Mouse (Mus musculus) hindbrain, embryonic 11.5 days (tissue): ENCODE measurements around the gene Sec22b. TPM values are rescaled to one million over a fixed set of nuclear protein-coding genes. Genes with fewer than 3 reads are reported as not detected.

ENCODE experiments used
- ATAC-seq: fragments of 200-750 bp; cut with Nextera tagmentation; 2 replicates; pipeline ENCODE4 v1.8.0; 2017; ENCODE audit warnings: mild to moderate bottlenecking, moderate TSS enrichment, moderate library complexity; ENCODE audit not compliant: low FRiP score
- DNase-seq: peaks from one replicate; pipeline ENCODE4 v3.0.0-alpha.2; 2015; ENCODE audit warnings: low spot score
- H3K27ac ChIP-seq: fragments of 300-500 bp; sonication (generic); 2 replicates; pipeline ENCODE4 v1.5.1; 2014; ENCODE audit warnings: mild to moderate bottlenecking, low read depth, low read length
- H3K27me3 ChIP-seq: fragments of 300-500 bp; sonication (generic); 2 replicates; pipeline ENCODE4 v1.6.1; 2014; ENCODE audit warnings: mild to moderate bottlenecking, low read length, moderate library complexity, mixed read lengths; ENCODE audit not compliant: control insufficient read depth, insufficient read depth
- H3K36me3 ChIP-seq: fragments of 300-500 bp; sonication (generic); 2 replicates; pipeline ENCODE4 v1.6.1; 2014; ENCODE audit warnings: mild to moderate bottlenecking, low read length, moderate library complexity, mixed read lengths; ENCODE audit not compliant: control insufficient read depth, insufficient read depth
- H3K4me1 ChIP-seq: fragments of 300-500 bp; sonication (generic); replicated peaks from 2 replicates; pipeline ENCODE4 v1.6.1; 2014; ENCODE audit warnings: low read length, mixed read lengths; ENCODE audit not compliant: control insufficient read depth, insufficient read depth
- H3K4me2 ChIP-seq: fragments of 300-500 bp; sonication (generic); replicated peaks from 2 replicates; pipeline ENCODE4 v1.6.1; 2014; ENCODE audit warnings: mild to moderate bottlenecking, low read depth, low read length
- H3K4me3 ChIP-seq: fragments of 300-500 bp; sonication (generic); 2 replicates; pipeline ENCODE4 v1.5.1; 2014; ENCODE audit warnings: low read depth, low read length
- H3K9ac ChIP-seq: fragments of 300-500 bp; sonication (generic); 2 replicates; pipeline ENCODE4 v1.6.1; 2014; ENCODE audit warnings: low read depth, low read length
- H3K9me3 ChIP-seq: fragments of 300-500 bp; sonication (generic); 2 replicates; pipeline ENCODE4 v1.6.1; 2016; ENCODE audit warnings: low read length; ENCODE audit not compliant: control insufficient read depth
- whole genome bisulfite sequencing: fragments of 180-500 bp; shearing (Covaris S2); extraction: QIAGEN DNeasy Blood & Tissue Kit; methylation state at CpG from one replicate; pipeline ENCODE4 v1.1.7; 2014; 5-methylcytosine and 5-hydroxymethylcytosine counted together
- polyA plus RNA-seq: library from polyadenylated mRNA; unstranded; fragments of >200 nt; fragmentation: Nextera tagmentation; extraction: Ambion mirVana; gene quantifications from 2 replicates; pipeline ENCODE4 v1.2.1, GENCODE M21; 2014

The Sec22b gene
- polyA plus RNA-seq, 1 experiment from 2014 or later = 135 TPM

GRCm38 (mm10) chr3:97941440-97942259 is 40.7 kb downstream of the Sec22b start:
- H3K9ac ChIP-seq = peak overlapping the region; percentile 21; the same call in 1 of the 2 replicates
- H3K9me3 ChIP-seq = no peaks in the 10 kb centered on the region
- H3K36me3 ChIP-seq = no peaks in the 10 kb centered on the region
- peaks cover 18% of the 10 kb centered on the region for H3K4me1 ChIP-seq
- DNase-seq (peak; percentile 38), ATAC-seq (no peak)
- no peaks in the 10 kb centered on the region for H3K27me3 ChIP-seq
- peak overlapping the region; percentile 27 for H3K4me2 ChIP-seq
- peak overlapping the region; percentile 77 for H3K27ac ChIP-seq
- H3K4me3 ChIP-seq = no peak overlapping the region
- 28% methylated on average over 11 of the region's 11 CpGs for WGBS

DNA sequence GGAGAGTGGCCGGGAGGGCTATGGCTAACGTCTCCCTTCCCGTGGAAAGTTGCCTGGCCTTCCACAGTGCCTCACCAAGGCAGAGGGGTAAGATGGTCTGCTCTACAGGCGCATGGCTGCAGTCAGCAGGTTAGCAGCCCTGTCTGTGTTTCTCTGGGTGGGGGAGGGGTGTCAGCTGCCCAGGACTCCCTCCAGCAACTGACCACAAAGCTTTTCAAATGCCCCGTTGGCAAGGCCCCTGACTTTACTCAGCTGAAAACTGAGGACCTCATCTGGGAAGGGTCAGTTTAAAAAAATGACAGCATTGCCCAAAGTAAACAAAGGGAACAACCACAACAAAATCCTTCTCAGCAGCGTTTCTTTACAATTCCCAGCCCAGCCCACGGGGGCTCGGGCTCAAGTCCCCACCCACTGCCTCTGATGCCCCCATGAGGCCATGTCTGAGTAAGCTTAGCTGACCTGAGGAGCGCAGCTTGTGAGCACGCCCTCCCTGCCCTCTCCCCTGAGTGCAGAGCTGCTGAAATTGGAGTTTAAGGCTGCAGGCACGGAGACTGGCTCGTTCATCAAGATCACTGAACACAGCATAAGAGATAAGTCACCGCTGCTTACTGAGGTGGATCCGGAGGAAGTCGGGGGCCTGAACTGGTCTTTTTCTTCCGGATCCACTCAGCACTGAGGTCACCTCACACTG is 41.4 kb downstream of the Sec22b start:
- DNase-seq (peak; percentile 63), ATAC-seq (peak; percentile 51; the same call in 1 of the 2 replicates)
- WGBS = 6% methylated on average over 16 of the region's 16 CpGs
- no peak overlapping the region for H3K4me3 ChIP-seq
- H3K36me3 ChIP-seq = no peaks in the 10 kb centered on the region
- H3K27ac ChIP-seq = peak overlapping the region; percentile 77
- peaks cover 15% of the 10 kb centered on the region for H3K4me1 ChIP-seq
- no peaks in the 10 kb centered on the region for H3K27me3 ChIP-seq
- H3K9ac ChIP-seq = peak overlapping the region; percentile 21; the same call in 1 of the 2 replicates
- no peaks in the 10 kb centered on the region for H3K9me3 ChIP-seq
- peak overlapping the region; percentile 27 for H3K4me2 ChIP-seq

DNA sequence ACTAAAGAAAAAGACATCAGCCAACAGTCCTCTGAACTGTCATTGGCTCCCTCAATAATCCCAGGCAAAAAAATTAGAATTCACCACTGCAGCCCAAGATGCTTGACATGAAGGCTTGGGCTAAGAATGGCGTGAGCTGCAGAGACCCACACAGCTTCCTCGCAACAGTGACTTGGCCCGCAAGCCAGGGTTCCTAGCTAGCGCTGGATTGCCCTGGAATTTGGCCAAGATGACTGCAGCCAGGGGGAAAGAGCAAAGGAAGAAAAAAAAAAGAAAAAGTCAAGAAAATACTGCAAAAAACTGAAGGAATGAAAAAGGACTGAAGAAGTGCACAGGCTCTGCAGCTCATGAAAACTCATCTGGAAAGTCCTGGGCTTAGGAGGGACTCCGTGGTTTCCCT is 43.5 kb downstream of the Sec22b start:
- no peak for ATAC-seq
- WGBS = 88% methylated on average over 5 of the region's 5 CpGs
- no peak overlapping the region for H3K4me2 ChIP-seq
- peaks cover 13% of the 10 kb centered on the region for H3K4me1 ChIP-seq
- H3K27me3 ChIP-seq = no peaks in the 10 kb centered on the region
- no peak overlapping the region for H3K9ac ChIP-seq
- no peaks in the 10 kb centered on the region for H3K36me3 ChIP-seq
- H3K4me3 ChIP-seq = no peak overlapping the region
- no peaks in the 10 kb centered on the region for H3K9me3 ChIP-seq
- DNase-seq = no peak
- H3K27ac ChIP-seq = no peak overlapping the region

DNA sequence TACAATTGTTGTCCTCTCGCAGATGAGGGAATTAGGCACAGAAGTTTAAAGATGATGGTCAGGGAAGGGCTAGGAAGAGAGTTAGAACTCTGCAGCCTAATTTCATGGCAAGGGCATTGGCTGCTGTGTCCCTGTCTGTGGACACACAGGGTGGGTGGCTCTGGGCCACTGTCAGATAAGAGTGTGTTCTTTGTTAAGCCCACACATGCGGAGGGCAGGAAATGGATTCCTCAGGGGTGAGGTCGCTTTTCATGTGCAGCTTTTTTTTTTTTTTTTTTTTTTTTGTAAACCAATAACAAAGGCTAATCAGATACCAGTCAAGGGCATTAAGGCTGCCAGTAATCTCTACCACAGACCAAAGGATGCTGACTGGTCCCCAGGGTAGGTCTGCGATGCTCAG is 45.4 kb downstream of the Sec22b start:
- ATAC-seq = no peak
- Histone ChIP-seq H3K27ac (no peak overlapping the region), H3K4me3 (no peak overlapping the region), H3K36me3 (no peaks in the 10 kb centered on the region), H3K9me3 (no peaks in the 10 kb centered on the region), H3K4me2 (no peak overlapping the region), H3K9ac (no peak overlapping the region), H3K27me3 (no peaks in the 10 kb centered on the region), H3K4me1 (peaks cover 5% of the 10 kb centered on the region; the same call in 1 of the 2 replicates)
- DNase-seq = no peak
- 35% methylated on average over 4 of the region's 4 CpGs for WGBS

GRCm38 (mm10) chr3:97948518-97948917 is 47.5 kb downstream of the Sec22b start:
- WGBS = 92% methylated on average over 2 of the region's 2 CpGs
- no peaks in the 10 kb centered on the region for H3K36me3 ChIP-seq
- no peak for DNase-seq
- no peak overlapping the region for H3K9ac ChIP-seq
- H3K27me3 ChIP-seq = no peaks in the 10 kb centered on the region
- no peak overlapping the region for H3K4me3 ChIP-seq
- H3K4me2 ChIP-seq = no peak overlapping the region
- no peak for ATAC-seq
- H3K27ac ChIP-seq = no peak overlapping the region
- H3K9me3 ChIP-seq = no peaks in the 10 kb centered on the region
- H3K4me1 ChIP-seq = no peaks in the 10 kb centered on the region

- Histone ChIP-seq H3K36me3 (no peaks in the 10 kb centered on the region), H3K4me1 (no peaks in the 10 kb centered on the region), H3K4me2 (no peak overlapping the region), H3K4me3 (no peak overlapping the region), H3K27ac (no peak overlapping the region), H3K9ac (no peak overlapping the region), H3K9me3 (no peaks in the 10 kb centered on the region), H3K27me3 (no peaks in the 10 kb centered on the region)
- WGBS = 71% methylated on average over 5 of the region's 5 CpGs
- ATAC-seq (no peak), DNase-seq (no peak)
These were observed 49.0 kb downstream of the Sec22b start for GRCm38 (mm10) chr3:97949946-97950345.

DNA sequence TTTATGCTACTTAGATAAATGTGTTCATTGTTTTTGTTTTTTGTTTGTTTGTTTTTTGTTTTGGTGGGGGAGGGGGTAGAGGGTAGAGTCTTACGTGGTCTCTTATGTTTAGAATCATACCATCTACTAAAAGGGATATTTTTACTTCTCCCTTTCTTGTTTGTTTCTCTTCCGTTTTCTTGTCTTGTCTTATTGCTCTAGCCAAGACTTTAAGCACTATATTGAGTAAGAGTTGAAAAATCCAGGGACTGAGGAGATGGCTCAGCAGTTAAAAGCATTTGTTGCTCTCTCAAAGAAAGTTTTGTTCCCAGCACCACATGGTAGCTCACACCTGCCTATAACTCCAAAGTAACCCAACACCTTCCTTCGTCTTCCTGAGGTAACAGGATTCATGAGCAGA is 50.1 kb downstream of the Sec22b start:
- Histone ChIP-seq H3K27ac (no peak overlapping the region), H3K4me3 (no peak overlapping the region), H3K27me3 (no peaks in the 10 kb centered on the region), H3K4me2 (no peak overlapping the region), H3K9me3 (no peaks in the 10 kb centered on the region), H3K9ac (no peak overlapping the region), H3K4me1 (no peaks in the 10 kb centered on the region), H3K36me3 (no peaks in the 10 kb centered on the region)
- DNase-seq (no peak), ATAC-seq (no peak)
- WGBS = 80% methylated on average over 3 of the region's 3 CpGs

DNA sequence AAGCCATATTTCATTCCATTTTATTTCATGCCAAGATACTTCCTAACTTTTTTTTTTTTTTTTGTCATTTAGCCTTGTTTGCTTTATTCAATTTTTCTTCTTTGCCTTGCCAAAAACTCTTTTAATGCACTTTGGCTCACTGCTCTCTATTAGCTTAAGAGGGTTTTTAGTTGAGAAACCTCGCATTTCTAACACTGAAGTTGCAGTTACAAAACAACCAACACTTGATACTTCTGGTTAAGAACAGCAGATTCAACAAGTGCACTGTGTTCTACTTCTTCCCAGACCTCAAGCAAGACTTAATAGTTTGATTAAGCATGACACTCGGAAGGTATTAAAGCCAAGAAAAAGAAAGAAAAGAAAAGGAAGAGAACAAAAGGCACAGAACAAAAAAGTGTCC is 52.2 kb downstream of the Sec22b start:
- H3K27ac ChIP-seq = no peak overlapping the region
- H3K27me3 ChIP-seq = no peaks in the 10 kb centered on the region
- no peaks in the 10 kb centered on the region for H3K4me1 ChIP-seq
- no peak for ATAC-seq
- H3K4me3 ChIP-seq = no peak overlapping the region
- no peaks in the 10 kb centered on the region for H3K36me3 ChIP-seq
- H3K9me3 ChIP-seq = no peaks in the 10 kb centered on the region
- DNase-seq = no peak
- 77% methylated on average over 2 of the region's 2 CpGs for WGBS
- H3K4me2 ChIP-seq = no peak overlapping the region
- no peak overlapping the region for H3K9ac ChIP-seq

DNA sequence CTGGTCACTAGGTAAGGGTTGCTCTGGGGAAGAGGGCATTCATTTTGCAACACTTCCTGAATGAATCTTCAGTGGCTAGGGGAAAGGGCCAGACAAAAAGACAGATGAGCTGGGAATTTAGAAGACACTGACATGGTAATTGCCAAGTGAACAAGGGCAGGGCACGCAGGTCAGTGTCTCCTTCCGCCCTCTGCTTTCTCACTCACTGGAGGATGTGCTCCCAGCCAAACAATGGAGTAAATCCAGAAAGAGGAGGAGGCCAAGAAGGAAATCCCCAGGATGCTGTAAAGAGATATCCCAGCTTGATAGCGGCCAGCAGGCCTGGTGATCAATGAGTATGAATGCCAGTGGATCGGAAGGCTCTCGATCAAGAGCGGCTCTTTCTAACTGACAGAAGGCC is 55.3 kb downstream of the Sec22b start:
- 54% methylated on average over 6 of the region's 6 CpGs for WGBS
- Histone ChIP-seq H3K9ac (no peak overlapping the region), H3K4me1 (no peaks in the 10 kb centered on the region), H3K4me3 (no peak overlapping the region), H3K9me3 (no peaks in the 10 kb centered on the region), H3K4me2 (no peak overlapping the region), H3K36me3 (no peaks in the 10 kb centered on the region), H3K27ac (no peak overlapping the region), H3K27me3 (no peaks in the 10 kb centered on the region)
- ATAC-seq (no peak), DNase-seq (no peak)
